Mouse (Mus musculus) liver, adult 2 months (tissue): ENCODE measurements around the gene Wipf1.

Experiments used
- CTCF ChIP-seq: fragments of 200-500 bp; IDR thresholded peaks from 2 replicates; pipeline ENCODE4 v1.5.1; 2011; ENCODE audit warnings: low read depth, low read length, control low read depth
- POLR2A ChIP-seq: fragments of 200-500 bp; IDR thresholded peaks from 2 replicates; pipeline ENCODE4 v1.6.1; 2011; ENCODE audit warnings: low read length, control low read depth; ENCODE audit not compliant: insufficient read depth; ENCODE audit errors: extremely low read depth

DNA sequence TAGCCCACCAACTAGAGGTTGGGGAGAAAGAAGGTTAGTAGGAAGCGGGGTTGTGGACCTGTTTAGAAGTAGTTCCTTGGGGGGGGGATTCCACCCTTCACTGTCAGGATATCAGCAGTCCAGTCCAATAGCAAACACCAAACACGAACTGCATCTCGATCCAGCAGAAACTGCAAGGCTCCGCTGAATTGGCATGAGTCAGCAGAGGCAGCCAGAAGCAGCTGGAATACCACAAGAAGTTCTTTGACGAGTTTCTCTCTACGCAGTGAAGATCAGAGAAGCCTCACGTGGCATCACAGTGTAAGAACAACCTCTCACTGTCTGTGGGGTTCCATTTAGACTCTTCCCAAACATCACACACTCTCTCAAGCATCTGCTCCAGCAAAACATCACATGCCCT lies 124.6 kb downstream of the Wipf1 start:
- TF ChIP-seq CTCF (no peak), POLR2A (no peak)
